Mouse (Mus musculus) CH12.LX (cell line): ENCODE results near the gene Hpse.
A peak's percentile ranks its signal among the peaks of the same experiment; 100 is the strongest.

Experiments
- CHD1 ChIP-seq: IDR thresholded peaks from 2 replicates; pipeline ENCODE4 v1.6.1; 2012; ENCODE audit warnings: low read depth, low read length, improper control_type of control experiment, inconsistent platforms
- CTCF ChIP-seq, 2 experiments: IDR thresholded peaks in 1 of 2; conservative IDR thresholded peaks in 1 of 2; 2 replicates each; pipeline ENCODE4 v1.5.1; 2011 to 2012; ENCODE audit warnings: low read depth in 2 of 2, low read length in 2 of 2, improper control_type of control experiment in 1 of 2, inconsistent platforms in 1 of 2, mild to moderate bottlenecking in 1 of 2, moderate library complexity in 1 of 2
- E2F4 ChIP-seq: IDR thresholded peaks from 2 replicates; pipeline ENCODE4 v1.6.1; 2011; ENCODE audit warnings: low read depth, low read length, improper control_type of control experiment; ENCODE audit not compliant: insufficient replicate concordance
- EP300 ChIP-seq: IDR thresholded peaks from 2 replicates; pipeline ENCODE4 v1.6.1; 2011; ENCODE audit warnings: low read length, improper control_type of control experiment
- KAT2A ChIP-seq: IDR thresholded peaks from 2 replicates; pipeline ENCODE4 v1.6.1; 2012; ENCODE audit warnings: low read length, improper control_type of control experiment, inconsistent platforms; ENCODE audit not compliant: insufficient replicate concordance
- MAZ ChIP-seq: IDR thresholded peaks from 2 replicates; pipeline ENCODE4 v1.6.1; 2012; ENCODE audit warnings: low read depth, mild to moderate bottlenecking, inconsistent platforms, low read length, improper control_type of control experiment, moderate library complexity
- MXI1 ChIP-seq: IDR thresholded peaks from 2 replicates; pipeline ENCODE4 v1.6.1; 2011; ENCODE audit warnings: mild to moderate bottlenecking, low read depth, low read length, improper control_type of control experiment
- POLR2A ChIP-seq: IDR thresholded peaks from 2 replicates; pipeline ENCODE4 v1.6.1; 2011; ENCODE audit warnings: low read depth, mild to moderate bottlenecking, improper control_type of control experiment, low read length
- RAD21 ChIP-seq: IDR thresholded peaks from 2 replicates; pipeline ENCODE4 v1.6.1; 2011; ENCODE audit warnings: low read depth, mild to moderate bottlenecking, low read length, improper control_type of control experiment, moderate library complexity
- RCOR1 ChIP-seq: conservative IDR thresholded peaks from 2 replicates; pipeline ENCODE4 v1.6.1; 2012; ENCODE audit warnings: low read depth, mild to moderate bottlenecking, inconsistent platforms, low read length, improper control_type of control experiment
- UBTF ChIP-seq: IDR thresholded peaks from 2 replicates; pipeline ENCODE4 v1.6.1; 2012; ENCODE audit warnings: low read depth, mild to moderate bottlenecking, inconsistent platforms, low read length, improper control_type of control experiment, moderate library complexity
- ZMIZ1 ChIP-seq: IDR thresholded peaks from 2 replicates; pipeline ENCODE4 v1.6.1; 2012; ENCODE audit warnings: low read depth, mild to moderate bottlenecking, inconsistent platforms, low read length, improper control_type of control experiment

- no peak for TF ChIP-seq ZMIZ1
- TF ChIP-seq POLR2A = no peak
- TF ChIP-seq CTCF (conservative IDR thresholded peaks at IDR 0.05 in 1 of 2, IDR thresholded peaks at IDR 0.05 in 1 of 2; ENCODE audit: low read depth in 2 of 2, low read length in 2 of 2) = peak; percentile 76
- no peak for TF ChIP-seq EP300
- TF ChIP-seq RAD21 = peak; percentile 49
- TF ChIP-seq KAT2A = no peak
- TF ChIP-seq MXI1 = no peak
- TF ChIP-seq E2F4 = no peak
- TF ChIP-seq MAZ = no peak
- TF ChIP-seq UBTF = no peak
- no peak for TF ChIP-seq CHD1
- TF ChIP-seq RCOR1 = no peak
Measured at GRCm38 (mm10) chr5:100671398-100671797, 48.1 kb downstream of the Hpse start.
